Mouse (Mus musculus) CH12.LX (cell line): ENCODE results near the gene Kctd19. TPM values are rescaled to one million over a fixed set of nuclear protein-coding genes. Genes with fewer than 3 reads are reported as not detected.

ENCODE experiments used
- DNase-seq: peaks from one replicate; pipeline ENCODE4 v3.0.0-alpha.2; 2013; ENCODE audit errors: extremely low read depth
- H3K27ac ChIP-seq: 2 replicates; pipeline ENCODE4 v1.5.1; 2012; ENCODE audit warnings: low read depth, mild to moderate bottlenecking, control low read depth, moderate library complexity; ENCODE audit not compliant: insufficient read depth
- H3K27me3 ChIP-seq: replicated peaks from 2 replicates; pipeline ENCODE3; 2012; ENCODE audit warnings: inconsistent platforms
- H3K36me3 ChIP-seq, 2 experiments: replicated peaks in 1 of 2; 2 replicates each; pipeline versions ENCODE3 to v1.6.1; 2012; ENCODE audit warnings: inconsistent platforms in 1 of 2, low read length in 1 of 2, mild to moderate bottlenecking in 1 of 2, mixed read lengths in 1 of 2, moderate library complexity in 1 of 2; ENCODE audit not compliant: control insufficient read depth in 1 of 2, insufficient read depth in 1 of 2
- H3K4me1 ChIP-seq, 2 experiments: 2 replicates each; pipeline ENCODE4 v1.6.1; 2012; ENCODE audit warnings: inconsistent platforms in 1 of 2, moderate library complexity in 1 of 2; ENCODE audit not compliant: insufficient read depth in 2 of 2, control insufficient read depth in 1 of 2
- H3K4me2 ChIP-seq: 2 replicates; pipeline ENCODE4 v1.6.1; 2012; ENCODE audit warnings: low read depth, mild to moderate bottlenecking, control low read depth; ENCODE audit not compliant: poor library complexity, insufficient read depth, severe bottlenecking
- H3K4me3 ChIP-seq, 3 experiments: fragments of 150-350 bp in 1 of 3; sonication (generic) in 1 of 3; replicated peaks in 1 of 3; 2 replicates each; pipeline versions ENCODE3 to v1.5.1; 2011 to 2012; ENCODE audit warnings: low read depth in 2 of 3, low read length in 2 of 3, mild to moderate bottlenecking in 2 of 3, moderate library complexity in 2 of 3, control low read depth in 1 of 3, improper control_type of control experiment in 1 of 3, inconsistent platforms in 1 of 3, mixed read lengths in 1 of 3; ENCODE audit not compliant: poor library complexity in 1 of 3
- H3K79me2 ChIP-seq: replicated peaks from 2 replicates; pipeline ENCODE4 v1.6.1; 2012; ENCODE audit warnings: mild to moderate bottlenecking, moderate library complexity; ENCODE audit not compliant: control insufficient read depth, poor library complexity, insufficient read depth, severe bottlenecking; ENCODE audit errors: extremely low read depth
- H3K9ac ChIP-seq: 2 replicates; pipeline ENCODE4 v1.6.1; 2012; ENCODE audit warnings: low read depth, mild to moderate bottlenecking, control low read depth, moderate library complexity; ENCODE audit not compliant: insufficient read depth
- H3K9me3 ChIP-seq: replicated peaks from 2 replicates; pipeline ENCODE3; 2012; ENCODE audit warnings: low read length, inconsistent platforms, mixed read lengths
- BHLHE40 ChIP-seq: IDR thresholded peaks from 2 replicates; pipeline ENCODE4 v1.6.1; 2011; ENCODE audit warnings: mild to moderate bottlenecking, low read depth, low read length, improper control_type of control experiment
- CTCF ChIP-seq, 2 experiments: IDR thresholded peaks in 1 of 2; conservative IDR thresholded peaks in 1 of 2; 2 replicates each; pipeline ENCODE4 v1.5.1; 2011 to 2012; ENCODE audit warnings: low read depth in 2 of 2, low read length in 2 of 2, improper control_type of control experiment in 1 of 2, inconsistent platforms in 1 of 2, mild to moderate bottlenecking in 1 of 2, moderate library complexity in 1 of 2
- ELF1 ChIP-seq: IDR thresholded peaks from 2 replicates; pipeline ENCODE4 v1.6.1; 2014; ENCODE audit warnings: low read depth, mild to moderate bottlenecking, inconsistent platforms, low read length, improper control_type of control experiment
- ETS1 ChIP-seq: conservative IDR thresholded peaks from 2 replicates; pipeline ENCODE4 v1.6.1; 2012; ENCODE audit warnings: low read depth, mild to moderate bottlenecking, inconsistent platforms, low read length, improper control_type of control experiment, moderate library complexity
- GABPA ChIP-seq: IDR thresholded peaks from 2 replicates; pipeline ENCODE4 v1.6.1; 2012; ENCODE audit warnings: low read depth, low read length, improper control_type of control experiment, inconsistent platforms; ENCODE audit not compliant: insufficient replicate concordance
- HCFC1 ChIP-seq: IDR thresholded peaks from 2 replicates; pipeline ENCODE4 v1.6.1; 2012; ENCODE audit warnings: low read depth, mild to moderate bottlenecking, inconsistent platforms, low read length, improper control_type of control experiment
- MYC ChIP-seq: IDR thresholded peaks from 2 replicates; pipeline ENCODE4 v1.6.1; 2011; ENCODE audit warnings: low read depth, mild to moderate bottlenecking, improper control_type of control experiment, low read length
- NRF1 ChIP-seq: IDR thresholded peaks from 2 replicates; pipeline ENCODE4 v1.6.1; 2014; ENCODE audit warnings: low read depth, mild to moderate bottlenecking, inconsistent platforms, low read length, improper control_type of control experiment, moderate library complexity
- PAX5 ChIP-seq: IDR thresholded peaks from 2 replicates; pipeline ENCODE4 v1.6.1; 2012; ENCODE audit warnings: low read length, inconsistent platforms, mixed read lengths
- POLR2AphosphoS2 ChIP-seq: IDR thresholded peaks from 2 replicates; pipeline ENCODE4 v1.6.1; 2011; ENCODE audit warnings: low read depth, low read length, improper control_type of control experiment
- RAD21 ChIP-seq: IDR thresholded peaks from 2 replicates; pipeline ENCODE4 v1.6.1; 2011; ENCODE audit warnings: low read depth, mild to moderate bottlenecking, low read length, improper control_type of control experiment, moderate library complexity
- RCOR1 ChIP-seq: conservative IDR thresholded peaks from 2 replicates; pipeline ENCODE4 v1.6.1; 2012; ENCODE audit warnings: low read depth, mild to moderate bottlenecking, inconsistent platforms, low read length, improper control_type of control experiment
- SIN3A ChIP-seq: IDR thresholded peaks from 2 replicates; pipeline ENCODE4 v1.6.1; 2012; ENCODE audit warnings: low read length, improper control_type of control experiment, inconsistent platforms
- SMC3 ChIP-seq: IDR thresholded peaks from 2 replicates; pipeline ENCODE4 v1.6.1; 2011; ENCODE audit warnings: low read depth, low read length, improper control_type of control experiment
- USF1 ChIP-seq: IDR thresholded peaks from 2 replicates; pipeline ENCODE4 v1.6.1; 2014; ENCODE audit warnings: low read depth, mild to moderate bottlenecking, inconsistent platforms, low read length, improper control_type of control experiment
- USF2 ChIP-seq: conservative IDR thresholded peaks from 2 replicates; pipeline ENCODE4 v1.6.1; 2011; ENCODE audit warnings: low read depth, low read length, improper control_type of control experiment
- ZC3H11A ChIP-seq: IDR thresholded peaks from 2 replicates; pipeline ENCODE4 v1.6.1; 2012; ENCODE audit warnings: low read depth, mild to moderate bottlenecking, inconsistent platforms, low read length, improper control_type of control experiment
- ZKSCAN1 ChIP-seq: IDR thresholded peaks from 2 replicates; pipeline ENCODE4 v1.6.1; 2012; ENCODE audit warnings: low read depth, inconsistent platforms, low read length, improper control_type of control experiment, borderline replicate concordance
- dilution Hi-C: fragments of 300-500 bp; cut with MboI; formaldehyde crosslinking; loops from 2 replicates; pipeline ENCODE4 v1.14.3; 2020; ENCODE audit warnings: low sequenced_read_pairs; ENCODE audit not compliant: extremely low pct_unique_long_range_greater_than_20kb, extremely low pct_ligation_motif_present
- in situ Hi-C: fragments of 300-500 bp; cut with MboI; formaldehyde crosslinking; loops from 3 replicates; pipeline ENCODE4 v1.14.3; 2019; ENCODE audit warnings: low sequenced_read_pairs, low pct_ligation_motif_present, low pct_unique_long_range_greater_than_20kb, mixed read lengths
- polyA plus RNA-seq: library from polyadenylated mRNA; unstranded; fragments of >175 nt; gene quantifications from 2 replicates; pipeline ENCODE4 v1.2.1, GENCODE M21; 2012; ENCODE audit warnings: low read depth; ENCODE audit not compliant: insufficient read length
- total RNA-seq, 2 experiments: library from RNA; depleted of rRNA; stranded (reverse); fragments of 300-350 nt in 1 of 2; fragments of >200 nt in 1 of 2; gene quantifications; 2 replicates each; pipeline ENCODE4 v1.2.3; 2012 to 2014

Gene Kctd19
- total and polyA plus RNA-seq, 3 experiments: 0.08 TPM; not detected in 2

GRCm38 (mm10) chr8:105441433-105441832 lies 28.1 kb upstream of the Kctd19 start:
- H3K27ac ChIP-seq: no peak overlapping the region
- H3K4me1 ChIP-seq: peaks cover 0 to 11% of the 10 kb centered on the region in 2 experiments; a peak in 2 of 4 replicates
- no peak overlapping the region for H3K4me3 ChIP-seq
- H3K9ac ChIP-seq: no peak overlapping the region
- dilution Hi-C loops (no loop called here), in situ Hi-C loops (no loop called here)
- TF ChIP-seq SIN3A (no peak), RAD21 (peak; percentile 35), CTCF (conservative IDR thresholded peaks at IDR 0.05 in 1 of 2, IDR thresholded peaks at IDR 0.05 in 1 of 2; ENCODE audit: low read depth in 2 of 2, low read length in 2 of 2) (peak; percentile 77 to 79), SMC3 (peak; percentile 67)
- no peaks in the 10 kb centered on the region for H3K9me3 ChIP-seq
- H3K27me3 ChIP-seq: peaks cover 41% of the 10 kb centered on the region
- no peaks in the 10 kb centered on the region for H3K36me3 ChIP-seq
- H3K4me2 ChIP-seq: no peak overlapping the region
- peak; percentile 52 for DNase-seq
- H3K79me2 ChIP-seq: no peaks in the 10 kb centered on the region

GRCm38 (mm10) chr8:105438865-105439264 lies 25.6 kb upstream of the Kctd19 start:
- peak; percentile 38 to 67; a peak in 3 of 4 replicates for TF ChIP-seq CTCF (conservative IDR thresholded peaks at IDR 0.05 in 1 of 2, IDR thresholded peaks at IDR 0.05 in 1 of 2; ENCODE audit: low read depth in 2 of 2, low read length in 2 of 2)
- peak; percentile 53 for TF ChIP-seq RAD21
- TF ChIP-seq BHLHE40: no peak
- no peak for TF ChIP-seq POLR2AphosphoS2
- TF ChIP-seq SMC3: peak; percentile 51
- dilution Hi-C loops: no loop called here
- H3K79me2 ChIP-seq: no peaks in the 10 kb centered on the region
- in situ Hi-C loops: loop anchor here (5.0 kb wide), 1 partner anchor 33 kb away; the partner anchor contains the start of gene Tppp3
- H3K9ac ChIP-seq: no peak overlapping the region
- H3K4me1 ChIP-seq: no peaks in the 10 kb centered on the region
- H3K27me3 ChIP-seq: peaks cover 45% of the 10 kb centered on the region
- no peak overlapping the region for H3K27ac ChIP-seq
- H3K4me3 ChIP-seq: no peak overlapping the region
- no peaks in the 10 kb centered on the region for H3K36me3 ChIP-seq
- no peaks in the 10 kb centered on the region for H3K9me3 ChIP-seq
- H3K4me2 ChIP-seq: no peak overlapping the region
- peak; percentile 62 for DNase-seq

- no peaks in the 10 kb centered on the region for H3K9me3 ChIP-seq
- no peak for DNase-seq
- no peak overlapping the region for H3K9ac ChIP-seq
- no peaks in the 10 kb centered on the region for H3K79me2 ChIP-seq
- H3K4me3 ChIP-seq: no peak overlapping the region
- no peaks in the 10 kb centered on the region for H3K4me1 ChIP-seq
- H3K27me3 ChIP-seq: peaks cover 36% of the 10 kb centered on the region
- no peaks in the 10 kb centered on the region for H3K36me3 ChIP-seq
- H3K27ac ChIP-seq: no peak overlapping the region
- TF ChIP-seq BHLHE40: no peak
- no peak for TF ChIP-seq USF1
- TF ChIP-seq USF2: no peak
- no peak for TF ChIP-seq SIN3A
- no peak for TF ChIP-seq SMC3
- no peak for TF ChIP-seq NRF1
- no peak for TF ChIP-seq ELF1
- TF ChIP-seq CTCF (conservative IDR thresholded peaks at IDR 0.05 in 1 of 2, IDR thresholded peaks at IDR 0.05 in 1 of 2; ENCODE audit: low read depth in 2 of 2, low read length in 2 of 2): no peak
- TF ChIP-seq MYC: no peak
- TF ChIP-seq ZKSCAN1: no peak
- no peak for TF ChIP-seq GABPA
- no peak for TF ChIP-seq HCFC1
- no peak for TF ChIP-seq ETS1
- no peak for TF ChIP-seq ZC3H11A
- no peak for TF ChIP-seq PAX5
- TF ChIP-seq RCOR1: no peak
- no peak for TF ChIP-seq POLR2AphosphoS2
- dilution Hi-C loops: no loop called here
- no peak overlapping the region for H3K4me2 ChIP-seq
- in situ Hi-C loops: loop anchor here (5.0 kb wide), 1 partner anchor 35 kb away; the partner anchor contains the start of gene Tppp3
Measured at GRCm38 (mm10) chr8:105437078-105437748, 23.9 kb upstream of the Kctd19 start.
